Mouse (Mus musculus) embryonic fibroblast, embryonic 13.5 days (primary cell): ENCODE data around the gene Gapvd1.

Experiments used
- CTCF ChIP-seq: IDR thresholded peaks from 2 replicates; pipeline ENCODE4 v1.5.1; 2011; ENCODE audit warnings: mild to moderate bottlenecking, control low read depth, low read length, moderate library complexity, borderline replicate concordance; ENCODE audit not compliant: insufficient read depth
- POLR2A ChIP-seq: IDR thresholded peaks from 2 replicates; pipeline ENCODE4 v1.6.1; 2011; ENCODE audit warnings: low read depth, mild to moderate bottlenecking, control low read depth, low read length, moderate library complexity

GRCm38 (mm10) chr2:34753811-34754550 is 1.1 kb downstream of the Gapvd1 start:
- TF ChIP-seq POLR2A, result peak; percentile 84
- TF ChIP-seq CTCF, result no peak
